Mouse (Mus musculus) midbrain, postnatal 0 days (tissue): ENCODE data around the gene Raf1. TPM values are rescaled to one million over a fixed set of nuclear protein-coding genes. Genes with fewer than 3 reads are reported as not detected.

ENCODE experiments used
- ATAC-seq: fragments of 200-750 bp; cut with Nextera tagmentation; 2 replicates; pipeline ENCODE4 v1.8.0; 2017; ENCODE audit warnings: moderate number of reproducible peaks, mild to moderate bottlenecking, moderate TSS enrichment, moderate library complexity; ENCODE audit not compliant: low FRiP score
- DNase-seq: peaks from one replicate; pipeline ENCODE4 v3.0.0-alpha.2; 2015; ENCODE audit warnings: low spot score
- H3K27ac ChIP-seq: fragments of 300-500 bp; sonication (generic); 2 replicates; pipeline ENCODE4 v1.5.1; 2014; ENCODE audit warnings: low read depth, mild to moderate bottlenecking, low read length, mixed read lengths
- H3K27me3 ChIP-seq: fragments of 300-500 bp; sonication (generic); 2 replicates; pipeline ENCODE4 v1.6.1; 2014; ENCODE audit warnings: low read length, control low read depth, mixed read lengths; ENCODE audit not compliant: insufficient read depth
- H3K36me3 ChIP-seq: fragments of 300-500 bp; sonication (generic); 2 replicates; pipeline ENCODE4 v1.6.1; 2014; ENCODE audit warnings: low read length, control low read depth, mixed read lengths; ENCODE audit not compliant: insufficient read depth
- H3K4me1 ChIP-seq: fragments of 300-500 bp; sonication (generic); 2 replicates; pipeline ENCODE4 v1.6.1; 2014; ENCODE audit warnings: mild to moderate bottlenecking, control low read depth, antibody characterized with exemption, low read length, mixed read lengths; ENCODE audit not compliant: insufficient read depth
- H3K4me2 ChIP-seq: fragments of 300-500 bp; sonication (generic); 2 replicates; pipeline ENCODE4 v1.6.1; 2014; ENCODE audit warnings: low read depth, mild to moderate bottlenecking, low read length, mixed read lengths; ENCODE audit not compliant: poor library complexity, severe bottlenecking
- H3K4me3 ChIP-seq: fragments of 300-500 bp; sonication (generic); 2 replicates; pipeline ENCODE4 v1.5.1; 2014; ENCODE audit warnings: low read depth, mild to moderate bottlenecking, low read length, moderate library complexity
- H3K9ac ChIP-seq: fragments of 300-500 bp; sonication (generic); replicated peaks from 2 replicates; pipeline ENCODE4 v1.6.1; 2014; ENCODE audit warnings: mild to moderate bottlenecking, low read length, moderate library complexity, mixed read lengths; ENCODE audit not compliant: poor library complexity, severe bottlenecking
- H3K9me3 ChIP-seq: fragments of 300-500 bp; sonication (generic); 2 replicates; pipeline ENCODE4 v1.6.1; 2016; ENCODE audit warnings: low read length, control low read depth
- CTCF ChIP-seq: IDR thresholded peaks from 2 replicates; pipeline ENCODE4 v1.5.1; 2016; ENCODE audit warnings: antibody characterized with exemption, mild to moderate bottlenecking
- WGBS: fragments of 180-500 bp; shearing (Covaris S2); extraction: QIAGEN DNeasy Blood & Tissue Kit; methylation state at CpG from one replicate; pipeline ENCODE4 v1.1.7; 2014; 5-methylcytosine and 5-hydroxymethylcytosine counted together
- polyA plus RNA-seq: library from polyadenylated mRNA; unstranded; fragments of >200 nt; fragmentation: Nextera tagmentation; extraction: Ambion mirVana; gene quantifications from 2 replicates; pipeline ENCODE4 v1.2.1, GENCODE M21; 2015
- total RNA-seq: library from RNA; depleted of rRNA; stranded (reverse); fragments of >200 nt; gene quantifications from 2 replicates; pipeline ENCODE4 v1.2.3, GENCODE M21; 2014

Gene Raf1
- total and polyA plus RNA-seq, 2 experiments from 2014 or later: 89.1 to 196 TPM

DNA sequence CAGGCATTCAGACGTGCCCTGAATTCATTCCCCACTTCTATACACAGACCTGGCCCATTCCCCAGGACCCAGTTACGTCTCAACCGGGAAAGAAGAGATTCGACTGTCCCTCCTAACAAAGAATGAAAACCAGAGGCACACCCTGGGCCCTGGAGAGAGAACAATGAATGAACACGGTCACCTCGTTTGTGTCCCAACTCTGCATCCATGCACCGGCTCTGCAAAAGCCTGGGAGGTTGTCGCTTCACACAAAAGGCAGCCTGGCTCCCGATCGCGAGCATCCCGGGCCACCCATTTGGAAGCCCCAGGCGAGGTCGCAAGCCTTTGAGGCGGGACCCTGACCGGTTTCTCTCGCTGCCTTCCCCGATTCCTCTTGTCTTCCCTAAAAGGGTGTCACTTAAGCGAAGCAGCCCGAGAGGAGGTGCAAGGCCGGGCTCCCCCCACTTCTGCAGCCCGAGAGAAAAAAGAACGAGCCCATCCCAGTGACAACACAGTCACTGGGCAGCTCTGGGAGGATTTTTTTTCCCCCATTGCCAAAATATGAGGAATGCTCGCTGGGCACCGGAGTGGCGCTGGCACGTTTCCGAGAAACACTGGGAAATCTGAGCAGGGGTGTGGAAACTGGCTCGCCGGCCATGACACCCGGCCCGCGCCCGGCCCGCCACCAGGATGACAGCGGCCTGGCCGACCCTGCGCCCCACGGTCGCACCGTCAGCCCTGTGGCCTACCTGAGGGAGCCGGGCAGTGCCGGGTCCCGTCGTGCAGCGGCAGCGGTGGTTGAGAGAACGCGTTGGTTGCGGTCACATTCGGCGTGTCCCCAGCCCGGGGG lies 713 bp downstream of the Raf1 start:
- peak overlapping the region; percentile 99 for H3K27ac ChIP-seq
- peak overlapping the region; percentile 72 for H3K4me2 ChIP-seq
- no peaks in the 10 kb centered on the region for H3K36me3 ChIP-seq
- under 1% methylated on average over 50 of the region's 53 CpGs for WGBS
- peak overlapping the region; percentile 99 for H3K9ac ChIP-seq
- no peaks in the 10 kb centered on the region for H3K27me3 ChIP-seq
- H3K4me1 ChIP-seq: no peaks in the 10 kb centered on the region; the same call in 1 of the 2 replicates
- H3K4me3 ChIP-seq: peak overlapping the region; percentile 92
- no peak for TF ChIP-seq CTCF
- peak; percentile 62 for DNase-seq
- no peaks in the 10 kb centered on the region for H3K9me3 ChIP-seq
- peak; percentile 63 for ATAC-seq

DNA sequence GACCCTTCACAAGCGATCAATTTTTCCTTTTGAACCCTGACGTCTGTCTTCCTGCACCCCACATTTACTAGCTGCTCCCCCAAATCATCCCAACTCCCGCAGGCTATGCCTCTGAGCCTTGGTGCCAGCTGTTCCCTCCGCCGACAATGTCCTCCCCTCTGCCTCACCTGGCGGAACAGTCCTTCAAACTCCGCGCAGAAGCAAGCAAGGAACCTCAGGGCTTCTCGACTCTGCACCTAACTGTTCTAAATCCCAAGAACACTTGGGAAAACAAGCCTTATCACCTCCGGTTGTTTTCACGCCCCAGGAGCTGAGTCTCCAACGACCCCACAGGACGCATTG lies 1.3 kb downstream of the Raf1 start:
- Histone ChIP-seq H3K27ac (peak overlapping the region; percentile 99), H3K4me3 (peak overlapping the region; percentile 92), H3K36me3 (no peaks in the 10 kb centered on the region), H3K4me1 (no peaks in the 10 kb centered on the region; the same call in 1 of the 2 replicates), H3K27me3 (no peaks in the 10 kb centered on the region), H3K9me3 (no peaks in the 10 kb centered on the region), H3K4me2 (peak overlapping the region; percentile 72), H3K9ac (peak overlapping the region; percentile 99)
- TF ChIP-seq CTCF: no peak
- no peak for DNase-seq
- ATAC-seq: no peak
- WGBS: 1% methylated on average over 13 of the region's 13 CpGs

DNA sequence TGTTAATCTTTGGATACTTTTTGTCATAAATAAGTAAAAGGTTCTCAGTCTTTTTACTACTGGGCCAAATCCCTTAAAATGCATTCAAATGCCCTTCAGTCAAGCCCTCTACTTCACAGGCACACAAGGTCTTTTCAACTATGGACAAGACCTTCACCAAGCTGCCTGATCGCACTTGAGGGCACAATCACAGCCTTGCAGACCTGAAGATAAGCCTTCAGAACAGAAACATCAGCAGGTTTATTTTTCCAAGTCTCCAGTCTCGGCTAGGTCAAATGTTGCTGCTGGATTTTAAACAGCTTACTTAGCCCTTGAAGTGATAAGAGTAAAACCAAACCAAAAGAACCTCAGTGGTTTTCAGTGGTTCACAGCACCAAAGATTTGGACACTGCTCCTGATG lies 2.1 kb downstream of the Raf1 start:
- no peak for ATAC-seq
- TF ChIP-seq CTCF: no peak
- peak overlapping the region; percentile 72 for H3K4me2 ChIP-seq
- 0 out of 2 replicates have a peak overlapping the region, but pooled peaks have one; percentile 99 for H3K27ac ChIP-seq
- no peak for DNase-seq
- peak overlapping the region; percentile 92 for H3K4me3 ChIP-seq
- peak overlapping the region; percentile 99 for H3K9ac ChIP-seq
- H3K4me1 ChIP-seq: no peaks in the 10 kb centered on the region; the same call in 1 of the 2 replicates
- no peaks in the 10 kb centered on the region for H3K9me3 ChIP-seq
- WGBS: 23% methylated on average over 2 of the region's 2 CpGs
- no peaks in the 10 kb centered on the region for H3K27me3 ChIP-seq
- no peaks in the 10 kb centered on the region for H3K36me3 ChIP-seq

DNA sequence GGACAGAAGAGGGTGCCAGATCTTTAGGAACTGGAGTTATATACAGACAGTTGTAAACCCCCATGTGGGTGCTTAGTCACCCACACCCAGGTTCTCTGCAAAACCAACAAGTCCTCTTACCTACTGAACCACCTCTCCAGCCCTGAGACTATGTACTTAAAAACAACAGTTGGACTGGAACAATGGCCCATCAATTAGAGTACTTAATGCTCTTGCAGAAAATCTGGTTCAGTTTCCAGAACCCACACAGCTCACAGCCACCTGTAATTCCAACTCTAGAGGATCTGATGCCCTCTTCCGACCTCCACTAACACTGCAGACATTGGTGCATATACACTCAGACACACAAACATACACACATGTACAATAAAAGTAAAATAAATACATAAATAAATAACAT lies 3.7 kb downstream of the Raf1 start:
- WGBS: 93% methylated on average over 1 of the region's 1 CpGs
- H3K4me2 ChIP-seq: no peak overlapping the region

DNA sequence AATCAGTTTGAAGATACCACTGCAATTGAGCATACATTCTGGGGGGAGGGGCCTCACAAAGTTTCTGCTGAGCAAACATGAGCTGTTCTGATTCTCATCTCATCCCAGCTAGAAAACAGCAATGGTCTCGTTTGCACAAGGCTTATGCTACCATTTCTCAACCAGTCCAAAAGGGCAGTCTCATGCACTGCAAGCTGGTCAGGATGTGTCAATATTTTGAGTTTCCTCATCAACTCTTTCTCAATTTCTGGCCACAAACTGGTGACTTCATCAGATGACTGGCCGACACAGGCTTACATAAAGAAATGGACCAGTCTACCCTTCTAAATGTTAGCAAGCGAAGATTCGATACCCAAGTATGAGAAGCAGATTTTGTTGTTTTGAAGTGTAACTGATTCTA lies 9.8 kb downstream of the Raf1 start:
- Histone ChIP-seq H3K9me3 (no peaks in the 10 kb centered on the region), H3K27ac (no peak overlapping the region), H3K27me3 (no peaks in the 10 kb centered on the region), H3K4me2 (no peak overlapping the region), H3K9ac (no peak overlapping the region), H3K4me3 (no peak overlapping the region), H3K4me1 (no peaks in the 10 kb centered on the region), H3K36me3 (no peaks in the 10 kb centered on the region)
- WGBS: 87% methylated on average over 4 of the region's 4 CpGs
- DNase-seq (no peak), ATAC-seq (no peak)
- no peak for TF ChIP-seq CTCF

More for the DNA sequence above, 3.7 kb downstream of the Raf1 start:
- Histone ChIP-seq H3K4me3 (no peak overlapping the region), H3K36me3 (no peaks in the 10 kb centered on the region), H3K27ac (no peak overlapping the region), H3K9ac (no peak overlapping the region), H3K9me3 (no peaks in the 10 kb centered on the region), H3K27me3 (no peaks in the 10 kb centered on the region), H3K4me1 (no peaks in the 10 kb centered on the region; the same call in 1 of the 2 replicates)
- no peak for TF ChIP-seq CTCF
- DNase-seq (no peak), ATAC-seq (no peak)

DNA sequence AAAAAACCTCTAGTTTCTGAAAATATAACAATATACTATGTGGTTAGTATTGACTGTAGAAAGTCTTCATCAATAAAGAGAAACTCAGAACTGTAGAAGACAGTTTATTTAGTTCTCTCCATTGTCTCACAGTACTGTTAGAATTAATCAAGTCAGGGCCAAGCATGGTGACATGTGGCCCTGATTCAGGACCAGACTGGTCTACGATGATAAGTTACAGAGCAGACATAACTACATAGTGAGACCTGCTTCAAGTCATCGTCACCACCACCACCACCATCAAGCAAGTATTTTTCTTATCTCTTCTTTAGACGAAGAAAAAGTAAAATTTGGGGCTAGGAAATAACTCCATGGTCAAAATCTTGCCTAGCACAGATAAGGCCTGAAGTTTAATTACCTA lies 12.2 kb downstream of the Raf1 start:
- H3K27me3 ChIP-seq: no peaks in the 10 kb centered on the region
- no peaks in the 10 kb centered on the region for H3K4me1 ChIP-seq
- H3K9me3 ChIP-seq: no peaks in the 10 kb centered on the region
- 94% methylated on average over 3 of the region's 3 CpGs for WGBS
- no peak overlapping the region for H3K4me2 ChIP-seq
- no peak overlapping the region for H3K4me3 ChIP-seq
- ATAC-seq (no peak), DNase-seq (no peak)
- H3K27ac ChIP-seq: no peak overlapping the region
- no peak overlapping the region for H3K9ac ChIP-seq
- no peak for TF ChIP-seq CTCF
- no peaks in the 10 kb centered on the region for H3K36me3 ChIP-seq
